Mouse (Mus musculus): ENCODE measurements at regions not wholly inside any gene's neighbourhood (a gene's known extent, or its start where the extent isn't known, plus 50 kb on each side); places are given as distances from the start of the nearest gene placed in this dataset.

GRCm38 (mm10) chr3:35320844-35321393 lies 433.0 kb upstream of the Atp11b start:
- H3K27me3 ChIP-seq (replicated peaks; ENCODE audit: control insufficient read depth, insufficient read depth, low read length): no peaks in the 10 kb centered on the region
- 66% methylated on average over 7 of the region's 7 CpGs for WGBS
- no peak overlapping the region for H3K4me2 ChIP-seq (ENCODE audit: low read depth, low read length)
- H3K9ac ChIP-seq (ENCODE audit: low read depth, low read length): no peak overlapping the region
- H3K27ac ChIP-seq (ENCODE audit: low read length): no peak overlapping the region
- no peaks in the 10 kb centered on the region for H3K4me1 ChIP-seq (ENCODE audit: control insufficient read depth, insufficient read depth, low read length)
- no peak overlapping the region for H3K4me3 ChIP-seq (ENCODE audit: low read length)
- no peaks in the 10 kb centered on the region for H3K9me3 ChIP-seq (ENCODE audit: control insufficient read depth, low read length)
- no peak for ATAC-seq
- no peaks in the 10 kb centered on the region for H3K36me3 ChIP-seq (ENCODE audit: control insufficient read depth, insufficient read depth, low read length)

GRCm38 (mm10) chr3:35321991-35322390 lies 431.9 kb upstream of the Atp11b start:
- ATAC-seq: no peak

GRCm38 (mm10) chr3:35322899-35323298 lies 431.0 kb upstream of the Atp11b start:
- Histone ChIP-seq H3K9me3 (ENCODE audit: control insufficient read depth, low read length) (no peaks in the 10 kb centered on the region), H3K4me2 (ENCODE audit: low read depth, low read length) (no peak overlapping the region), H3K4me1 (ENCODE audit: control insufficient read depth, insufficient read depth, low read length) (no peaks in the 10 kb centered on the region), H3K36me3 (ENCODE audit: control insufficient read depth, insufficient read depth, low read length) (no peaks in the 10 kb centered on the region), H3K27ac (ENCODE audit: low read length) (no peak overlapping the region), H3K27me3 (replicated peaks; ENCODE audit: control insufficient read depth, insufficient read depth, low read length) (no peaks in the 10 kb centered on the region), H3K9ac (ENCODE audit: low read depth, low read length) (no peak overlapping the region), H3K4me3 (ENCODE audit: low read length) (no peak overlapping the region)
- ATAC-seq: no peak
- 88% methylated on average over 4 of the region's 4 CpGs for whole genome bisulfite sequencing

More at GRCm38 (mm10) chr3:35321991-35322390, 431.9 kb upstream of the Atp11b start:
- Histone ChIP-seq H3K9ac (ENCODE audit: low read depth, low read length) (no peak overlapping the region), H3K36me3 (ENCODE audit: control insufficient read depth, insufficient read depth, low read length) (no peaks in the 10 kb centered on the region), H3K9me3 (ENCODE audit: control insufficient read depth, low read length) (no peaks in the 10 kb centered on the region), H3K4me2 (ENCODE audit: low read depth, low read length) (no peak overlapping the region), H3K4me1 (ENCODE audit: control insufficient read depth, insufficient read depth, low read length) (no peaks in the 10 kb centered on the region), H3K4me3 (ENCODE audit: low read length) (no peak overlapping the region), H3K27ac (ENCODE audit: low read length) (no peak overlapping the region), H3K27me3 (replicated peaks; ENCODE audit: control insufficient read depth, insufficient read depth, low read length) (no peaks in the 10 kb centered on the region)
- WGBS: 46% methylated on average over 2 of the region's 2 CpGs

GRCm38 (mm10) chr3:35323450-35324077 lies 430.3 kb upstream of the Atp11b start:
- H3K4me3 ChIP-seq (ENCODE audit: low read length): no peak overlapping the region
- no peak overlapping the region for H3K9ac ChIP-seq (ENCODE audit: low read depth, low read length)
- no peak overlapping the region for H3K4me2 ChIP-seq (ENCODE audit: low read depth, low read length)
- WGBS: 66% methylated on average over 11 of the region's 11 CpGs
- no peaks in the 10 kb centered on the region for H3K9me3 ChIP-seq (ENCODE audit: control insufficient read depth, low read length)
- H3K27me3 ChIP-seq (replicated peaks; ENCODE audit: control insufficient read depth, insufficient read depth, low read length): no peaks in the 10 kb centered on the region
- H3K4me1 ChIP-seq (ENCODE audit: control insufficient read depth, insufficient read depth, low read length): no peaks in the 10 kb centered on the region
- no peak overlapping the region for H3K27ac ChIP-seq (ENCODE audit: low read length)
- no peaks in the 10 kb centered on the region for H3K36me3 ChIP-seq (ENCODE audit: control insufficient read depth, insufficient read depth, low read length)
- no peak for ATAC-seq

GRCm38 (mm10) chr3:35324186-35324585 lies 429.7 kb upstream of the Atp11b start:
- no peak overlapping the region for H3K27ac ChIP-seq (ENCODE audit: low read length)
- no peaks in the 10 kb centered on the region for H3K4me1 ChIP-seq (ENCODE audit: control insufficient read depth, insufficient read depth, low read length)
- H3K9ac ChIP-seq (ENCODE audit: low read depth, low read length): no peak overlapping the region
- H3K9me3 ChIP-seq (ENCODE audit: control insufficient read depth, low read length): no peaks in the 10 kb centered on the region
- H3K36me3 ChIP-seq (ENCODE audit: control insufficient read depth, insufficient read depth, low read length): no peaks in the 10 kb centered on the region
- H3K27me3 ChIP-seq (replicated peaks; ENCODE audit: control insufficient read depth, insufficient read depth, low read length): no peaks in the 10 kb centered on the region
- no peak overlapping the region for H3K4me2 ChIP-seq (ENCODE audit: low read depth, low read length)
- no peak for ATAC-seq
- 59% methylated on average over 11 of the region's 11 CpGs for WGBS
- no peak overlapping the region for H3K4me3 ChIP-seq (ENCODE audit: low read length)

- no peak overlapping the region for H3K4me2 ChIP-seq (ENCODE audit: low read depth, low read length)
- no peak overlapping the region for H3K4me3 ChIP-seq (ENCODE audit: low read length)
- no peaks in the 10 kb centered on the region for H3K4me1 ChIP-seq (ENCODE audit: control insufficient read depth, insufficient read depth, low read length)
- no peak overlapping the region for H3K9ac ChIP-seq (ENCODE audit: low read depth, low read length)
- WGBS: 39% methylated on average over 18 of the region's 18 CpGs
- H3K36me3 ChIP-seq (ENCODE audit: control insufficient read depth, insufficient read depth, low read length): no peaks in the 10 kb centered on the region
- no peak for ATAC-seq
- no peaks in the 10 kb centered on the region for H3K9me3 ChIP-seq (ENCODE audit: control insufficient read depth, low read length)
- no peaks in the 10 kb centered on the region for H3K27me3 ChIP-seq (replicated peaks; ENCODE audit: control insufficient read depth, insufficient read depth, low read length)
- no peak overlapping the region for H3K27ac ChIP-seq (ENCODE audit: low read length)
These were observed 421.2 kb upstream of the Atp11b start for GRCm38 (mm10) chr3:35332534-35333272.

GRCm38 (mm10) chr3:35334017-35334416 lies 419.9 kb upstream of the Atp11b start:
- ATAC-seq: no peak
- Histone ChIP-seq H3K27ac (ENCODE audit: low read length) (no peak overlapping the region), H3K4me3 (ENCODE audit: low read length) (no peak overlapping the region), H3K4me2 (ENCODE audit: low read depth, low read length) (no peak overlapping the region), H3K36me3 (ENCODE audit: control insufficient read depth, insufficient read depth, low read length) (no peaks in the 10 kb centered on the region), H3K9me3 (ENCODE audit: control insufficient read depth, low read length) (no peaks in the 10 kb centered on the region), H3K27me3 (replicated peaks; ENCODE audit: control insufficient read depth, insufficient read depth, low read length) (no peaks in the 10 kb centered on the region), H3K9ac (ENCODE audit: low read depth, low read length) (no peak overlapping the region), H3K4me1 (ENCODE audit: control insufficient read depth, insufficient read depth, low read length) (no peaks in the 10 kb centered on the region)
- 72% methylated on average over 2 of the region's 2 CpGs for WGBS

GRCm38 (mm10) chr3:35334546-35334945 lies 419.4 kb upstream of the Atp11b start:
- no peaks in the 10 kb centered on the region for H3K9me3 ChIP-seq (ENCODE audit: control insufficient read depth, low read length)
- no peak for ATAC-seq
- H3K27me3 ChIP-seq (replicated peaks; ENCODE audit: control insufficient read depth, insufficient read depth, low read length): no peaks in the 10 kb centered on the region
- H3K4me2 ChIP-seq (ENCODE audit: low read depth, low read length): no peak overlapping the region
- no peak overlapping the region for H3K27ac ChIP-seq (ENCODE audit: low read length)
- no peak overlapping the region for H3K9ac ChIP-seq (ENCODE audit: low read depth, low read length)
- no peaks in the 10 kb centered on the region for H3K4me1 ChIP-seq (ENCODE audit: control insufficient read depth, insufficient read depth, low read length)
- WGBS: 48% methylated on average over 3 of the region's 3 CpGs
- H3K4me3 ChIP-seq (ENCODE audit: low read length): no peak overlapping the region
- H3K36me3 ChIP-seq (ENCODE audit: control insufficient read depth, insufficient read depth, low read length): no peaks in the 10 kb centered on the region

GRCm38 (mm10) chr3:35335837-35336236 lies 418.1 kb upstream of the Atp11b start:
- H3K4me3 ChIP-seq (ENCODE audit: low read length): no peak overlapping the region
- H3K27ac ChIP-seq (ENCODE audit: low read length): no peak overlapping the region
- no peak overlapping the region for H3K4me2 ChIP-seq (ENCODE audit: low read depth, low read length)
- H3K36me3 ChIP-seq (ENCODE audit: control insufficient read depth, insufficient read depth, low read length): no peaks in the 10 kb centered on the region
- whole genome bisulfite sequencing: 47% methylated on average over 5 of the region's 5 CpGs
- H3K9ac ChIP-seq (ENCODE audit: low read depth, low read length): no peak overlapping the region
- no peaks in the 10 kb centered on the region; the same call in 1 of the 2 replicates for H3K27me3 ChIP-seq (replicated peaks; ENCODE audit: control insufficient read depth, insufficient read depth, low read length)
- ATAC-seq: no peak
- H3K4me1 ChIP-seq (ENCODE audit: control insufficient read depth, insufficient read depth, low read length): 0 out of 2 replicates have a peak, but pooled peaks cover 3% of the 10 kb centered on the region
- no peaks in the 10 kb centered on the region for H3K9me3 ChIP-seq (ENCODE audit: control insufficient read depth, low read length)
